Mouse (Mus musculus) hindbrain, embryonic 13.5 days (tissue): ENCODE results near the gene Hnrnpab. TPM values are rescaled to one million over a fixed set of nuclear protein-coding genes. Genes with fewer than 3 reads are reported as not detected.

Source experiments
- ATAC-seq: fragments of 200-750 bp; cut with Nextera tagmentation; 2 replicates; pipeline ENCODE4 v1.8.0; 2017; ENCODE audit warnings: moderate TSS enrichment; ENCODE audit not compliant: low FRiP score
- H3K27ac ChIP-seq: fragments of 300-500 bp; sonication (generic); 2 replicates; pipeline ENCODE4 v1.5.1; 2015; ENCODE audit warnings: inconsistent platforms, mild to moderate bottlenecking, moderate library complexity
- H3K27me3 ChIP-seq: fragments of 300-500 bp; sonication (generic); 2 replicates; pipeline ENCODE4 v1.6.1; 2015; ENCODE audit warnings: mild to moderate bottlenecking, inconsistent platforms
- H3K36me3 ChIP-seq: fragments of 300-500 bp; sonication (generic); 2 replicates; pipeline ENCODE4 v1.6.1; 2015; ENCODE audit warnings: mild to moderate bottlenecking, inconsistent platforms
- H3K4me1 ChIP-seq: fragments of 300-500 bp; sonication (generic); replicated peaks from 2 replicates; pipeline ENCODE4 v1.6.1; 2015; ENCODE audit warnings: inconsistent platforms
- H3K4me2 ChIP-seq: fragments of 300-500 bp; sonication (generic); 2 replicates; pipeline ENCODE4 v1.6.1; 2015; ENCODE audit warnings: inconsistent platforms, mild to moderate bottlenecking, moderate library complexity
- H3K4me3 ChIP-seq: fragments of 300-500 bp; sonication (generic); 2 replicates; pipeline ENCODE4 v1.5.1; 2015; ENCODE audit warnings: mild to moderate bottlenecking, inconsistent platforms
- H3K9ac ChIP-seq: fragments of 300-500 bp; sonication (generic); 2 replicates; pipeline ENCODE4 v1.6.1; 2015; ENCODE audit warnings: mild to moderate bottlenecking, inconsistent platforms
- H3K9me3 ChIP-seq: fragments of 300-500 bp; sonication (generic); 2 replicates; pipeline ENCODE4 v1.6.1; 2016; ENCODE audit warnings: inconsistent platforms
- WGBS: fragments of 180-500 bp; shearing (Covaris S2); methylation state at CpG from one replicate; pipeline ENCODE4 v1.1.7; 2015; 5-methylcytosine and 5-hydroxymethylcytosine counted together
- polyA plus RNA-seq: library from polyadenylated mRNA; unstranded; fragments of >200 nt; fragmentation: Nextera tagmentation; extraction: Ambion mirVana; gene quantifications from 2 replicates; pipeline ENCODE4 v1.2.1, GENCODE M21; 2015

Hnrnpab gene
- polyA plus RNA-seq, 1 experiment from 2014 or later = 427 TPM

DNA sequence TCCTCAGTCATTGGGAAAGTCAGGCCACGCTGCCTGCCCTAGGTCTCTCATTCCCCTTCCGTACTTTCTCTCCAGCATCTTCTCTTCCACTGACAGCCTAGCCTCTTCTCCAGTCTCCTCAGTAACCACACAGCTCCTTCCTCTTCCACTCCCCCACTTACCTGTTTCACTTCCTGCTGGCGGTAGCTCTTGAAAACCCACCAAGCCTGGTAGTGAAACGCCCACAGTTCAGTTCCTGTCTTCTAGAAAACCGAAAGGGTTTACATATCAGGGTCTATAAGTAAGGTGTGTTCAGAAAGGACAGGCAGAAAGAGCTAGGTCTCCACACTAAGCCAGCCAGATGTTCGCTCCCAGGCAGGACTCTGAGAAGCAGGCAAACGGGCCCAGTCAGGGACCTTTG lies 29.1 kb downstream of the Hnrnpab start:
- no peak for ATAC-seq
- no peak overlapping the region for H3K4me3 ChIP-seq

DNA sequence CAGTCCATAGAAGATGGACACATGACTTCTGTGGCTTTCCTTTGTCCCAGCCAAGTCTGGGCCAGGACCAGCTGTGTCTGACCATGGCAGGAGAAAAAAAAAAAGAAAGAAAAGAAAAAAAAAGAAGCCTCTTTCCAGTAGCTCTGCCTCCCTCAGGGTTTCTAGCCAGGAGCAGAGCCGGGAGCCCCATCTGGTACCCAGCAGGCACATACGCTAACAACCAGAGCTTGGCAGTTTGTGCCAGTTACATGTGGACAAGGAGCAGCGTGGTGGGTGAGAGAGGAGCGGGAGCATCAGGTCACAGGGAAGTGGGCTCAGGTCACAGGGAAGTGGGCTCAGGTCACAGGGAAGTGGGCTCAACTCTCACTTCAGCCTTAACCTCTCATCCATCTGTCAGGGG lies 30.2 kb downstream of the Hnrnpab start:
- no peak for ATAC-seq
- no peaks in the 10 kb centered on the region for H3K9me3 ChIP-seq
- no peaks in the 10 kb centered on the region for H3K27me3 ChIP-seq
- H3K36me3 ChIP-seq = no peaks in the 10 kb centered on the region
- 53% methylated on average over 4 of the region's 4 CpGs for WGBS
- peaks cover 11% of the 10 kb centered on the region for H3K4me1 ChIP-seq
- no peak overlapping the region for H3K4me2 ChIP-seq
- H3K27ac ChIP-seq = no peak overlapping the region
- no peak overlapping the region for H3K4me3 ChIP-seq
- H3K9ac ChIP-seq = 0 out of 2 replicates have a peak overlapping the region, but pooled peaks have one; percentile 13

More for the DNA sequence above, 29.1 kb downstream of the Hnrnpab start:
- Histone ChIP-seq H3K36me3 (no peaks in the 10 kb centered on the region), H3K27me3 (no peaks in the 10 kb centered on the region), H3K27ac (no peak overlapping the region), H3K9ac (no peak overlapping the region), H3K4me1 (peaks cover 11% of the 10 kb centered on the region), H3K4me2 (no peak overlapping the region), H3K9me3 (no peaks in the 10 kb centered on the region)
- WGBS = 92% methylated on average over 7 of the region's 7 CpGs

- no peak for ATAC-seq
- Histone ChIP-seq H3K36me3 (no peaks in the 10 kb centered on the region), H3K9ac (no peak overlapping the region), H3K4me1 (no peaks in the 10 kb centered on the region), H3K9me3 (no peaks in the 10 kb centered on the region), H3K27ac (no peak overlapping the region), H3K4me3 (no peak overlapping the region), H3K4me2 (no peak overlapping the region), H3K27me3 (no peaks in the 10 kb centered on the region)
- 89% methylated on average over 4 of the region's 4 CpGs for WGBS
These were observed 37.8 kb downstream of the Hnrnpab start for GRCm38 (mm10) chr11:51568801-51569200.

GRCm38 (mm10) chr11:51565951-51566350 lies 40.7 kb downstream of the Hnrnpab start:
- H3K4me3 ChIP-seq = no peak overlapping the region
- WGBS = 93% methylated on average over 6 of the region's 6 CpGs
- H3K27me3 ChIP-seq = no peaks in the 10 kb centered on the region

GRCm38 (mm10) chr11:51565062-51565461 lies 41.6 kb downstream of the Hnrnpab start:
- Histone ChIP-seq H3K27me3 (no peaks in the 10 kb centered on the region), H3K4me1 (no peaks in the 10 kb centered on the region), H3K4me3 (no peak overlapping the region), H3K4me2 (no peak overlapping the region), H3K9ac (no peak overlapping the region), H3K9me3 (no peaks in the 10 kb centered on the region), H3K27ac (no peak overlapping the region), H3K36me3 (no peaks in the 10 kb centered on the region)
- no peak for ATAC-seq
- WGBS = 42% methylated on average over 3 of the region's 3 CpGs

More at GRCm38 (mm10) chr11:51565951-51566350, 40.7 kb downstream of the Hnrnpab start:
- H3K27ac ChIP-seq = no peak overlapping the region
- no peaks in the 10 kb centered on the region for H3K4me1 ChIP-seq
- no peaks in the 10 kb centered on the region for H3K36me3 ChIP-seq
- no peaks in the 10 kb centered on the region for H3K9me3 ChIP-seq
- H3K4me2 ChIP-seq = no peak overlapping the region
- no peak for ATAC-seq
- no peak overlapping the region for H3K9ac ChIP-seq

DNA sequence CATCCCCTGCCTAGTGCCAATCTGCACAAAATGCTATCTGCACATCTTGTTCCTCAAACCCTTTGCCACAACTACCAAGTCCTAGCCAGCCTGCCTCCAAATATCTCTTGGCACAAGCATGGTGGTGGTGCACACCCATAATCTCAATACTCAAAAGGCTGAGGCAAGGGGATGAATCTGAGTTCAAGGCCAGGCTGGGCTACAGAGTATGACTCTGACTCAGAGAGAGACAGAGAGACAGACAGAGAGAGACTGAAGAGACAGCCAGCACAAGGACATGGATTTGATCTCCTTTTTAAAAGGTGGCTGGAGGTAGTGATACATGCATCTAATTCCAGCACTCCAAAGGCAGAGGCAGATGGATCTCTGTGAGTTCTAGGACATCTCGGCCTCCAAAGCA lies 43.4 kb downstream of the Hnrnpab start:
- Histone ChIP-seq H3K27me3 (no peaks in the 10 kb centered on the region), H3K36me3 (no peaks in the 10 kb centered on the region), H3K4me2 (no peak overlapping the region), H3K9me3 (no peaks in the 10 kb centered on the region), H3K27ac (no peak overlapping the region), H3K4me3 (no peak overlapping the region), H3K4me1 (no peaks in the 10 kb centered on the region), H3K9ac (no peak overlapping the region)
- WGBS = 79% methylated on average over 1 of the region's 1 CpGs
- ATAC-seq = no peak

DNA sequence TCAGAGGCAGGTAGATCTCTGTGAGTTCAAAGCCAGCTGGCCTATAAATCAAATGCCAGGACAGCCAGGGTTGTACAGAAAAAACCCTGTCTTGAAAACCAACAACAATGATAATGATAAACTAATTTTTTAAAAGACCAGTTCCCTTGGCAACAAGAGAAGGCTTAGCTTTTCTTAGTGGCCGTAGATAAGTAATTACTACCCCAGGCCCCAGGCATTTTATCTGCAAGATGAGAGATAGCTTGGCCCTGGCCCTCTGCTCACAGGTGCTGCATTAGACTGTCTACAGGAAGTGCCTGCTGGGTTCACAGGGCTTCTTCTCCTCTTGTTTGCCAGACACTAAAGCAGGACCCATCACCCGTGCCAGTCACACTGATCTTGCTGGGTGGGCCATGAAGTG lies 51.6 kb downstream of the Hnrnpab start:
- no peak for ATAC-seq

GRCm38 (mm10) chr11:51554590-51554989 lies 52.1 kb downstream of the Hnrnpab start:
- no peak for ATAC-seq
- Histone ChIP-seq H3K4me1 (peaks cover 19% of the 10 kb centered on the region), H3K4me2 (no peak overlapping the region), H3K4me3 (no peak overlapping the region), H3K9ac (no peak overlapping the region), H3K27ac (no peak overlapping the region), H3K36me3 (no peaks in the 10 kb centered on the region), H3K27me3 (no peaks in the 10 kb centered on the region), H3K9me3 (no peaks in the 10 kb centered on the region)
- 74% methylated on average over 7 of the region's 10 CpGs for WGBS

More for the DNA sequence above, 51.6 kb downstream of the Hnrnpab start:
- WGBS = 73% methylated on average over 2 of the region's 2 CpGs
- H3K27me3 ChIP-seq = no peaks in the 10 kb centered on the region
- no peak overlapping the region for H3K4me2 ChIP-seq
- peaks cover 19% of the 10 kb centered on the region for H3K4me1 ChIP-seq
- no peaks in the 10 kb centered on the region for H3K36me3 ChIP-seq
- no peaks in the 10 kb centered on the region for H3K9me3 ChIP-seq
- no peak overlapping the region for H3K27ac ChIP-seq
- H3K9ac ChIP-seq = no peak overlapping the region
- H3K4me3 ChIP-seq = no peak overlapping the region

DNA sequence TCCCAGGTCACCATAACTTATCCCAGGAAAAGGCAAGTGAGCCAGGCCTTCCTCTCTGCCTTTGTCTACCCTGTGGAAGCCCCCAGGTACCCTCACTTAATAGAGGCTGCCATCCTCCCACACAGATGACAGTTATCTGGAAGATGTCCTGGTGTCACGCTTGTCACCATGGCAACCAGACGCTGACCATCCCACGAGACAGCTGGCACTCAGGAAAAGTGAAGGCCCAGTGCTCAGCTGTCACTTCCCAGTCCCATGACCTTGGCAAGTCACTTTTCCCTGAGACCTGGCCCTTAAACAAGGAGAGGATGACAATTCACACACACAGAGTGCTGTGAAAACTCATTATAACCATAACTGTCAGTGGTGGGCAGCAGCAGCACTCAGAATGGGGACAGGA lies 54.6 kb downstream of the Hnrnpab start:
- no peaks in the 10 kb centered on the region for H3K9me3 ChIP-seq
- H3K9ac ChIP-seq = no peak overlapping the region
- no peak overlapping the region for H3K4me2 ChIP-seq
- no peak overlapping the region for H3K27ac ChIP-seq
- no peak for ATAC-seq
- H3K4me3 ChIP-seq = no peak overlapping the region
- peaks cover 19% of the 10 kb centered on the region for H3K4me1 ChIP-seq
- no peaks in the 10 kb centered on the region for H3K27me3 ChIP-seq
- 43% methylated on average over 3 of the region's 3 CpGs for WGBS
- H3K36me3 ChIP-seq = no peaks in the 10 kb centered on the region

- Histone ChIP-seq H3K4me1 (peaks cover 19% of the 10 kb centered on the region), H3K4me2 (no peak overlapping the region), H3K4me3 (no peak overlapping the region), H3K9ac (no peak overlapping the region), H3K27ac (no peak overlapping the region), H3K36me3 (no peaks in the 10 kb centered on the region), H3K9me3 (no peaks in the 10 kb centered on the region), H3K27me3 (no peaks in the 10 kb centered on the region)
- WGBS = 71% methylated on average over 5 of the region's 5 CpGs
- no peak for ATAC-seq
These were observed 55.4 kb downstream of the Hnrnpab start for GRCm38 (mm10) chr11:51551253-51551652.

Other genes starting within 250 kb of the Hnrnpab start
- gene Phykpl, start 22.1 kb downstream of the Hnrnpab start, polyA plus RNA-seq = 10.5 and 11.0 TPM in 2 replicates
- 99.6 and 108 TPM in 2 replicates for gene Nhp2, start 12.9 kb upstream of the Hnrnpab start, polyA plus RNA-seq
- gene Rmnd5b, start 29.0 kb upstream of the Hnrnpab start, polyA plus RNA-seq = 74.8 and 77.7 TPM in 2 replicates
- 12.9 and 14.1 TPM in 2 replicates for gene N4bp3, start 44.0 kb upstream of the Hnrnpab start, polyA plus RNA-seq
- gene D930048N14Rik, start 44.1 kb upstream of the Hnrnpab start, polyA plus RNA-seq = 0.63 and 0.83 TPM in 2 replicates
- 118 and 121 TPM in 2 replicates for gene 0610009B22Rik, start 82.0 kb upstream of the Hnrnpab start, polyA plus RNA-seq
- 14.8 and 15.3 TPM in 2 replicates for gene Sec24a, start 156.8 kb upstream of the Hnrnpab start, polyA plus RNA-seq
- 182 and 189 TPM in 2 replicates for gene Sar1b, start 156.8 kb upstream of the Hnrnpab start, polyA plus RNA-seq